Mouse (Mus musculus): ENCODE data around the gene Npas3.

Gene Npas3

DNA sequence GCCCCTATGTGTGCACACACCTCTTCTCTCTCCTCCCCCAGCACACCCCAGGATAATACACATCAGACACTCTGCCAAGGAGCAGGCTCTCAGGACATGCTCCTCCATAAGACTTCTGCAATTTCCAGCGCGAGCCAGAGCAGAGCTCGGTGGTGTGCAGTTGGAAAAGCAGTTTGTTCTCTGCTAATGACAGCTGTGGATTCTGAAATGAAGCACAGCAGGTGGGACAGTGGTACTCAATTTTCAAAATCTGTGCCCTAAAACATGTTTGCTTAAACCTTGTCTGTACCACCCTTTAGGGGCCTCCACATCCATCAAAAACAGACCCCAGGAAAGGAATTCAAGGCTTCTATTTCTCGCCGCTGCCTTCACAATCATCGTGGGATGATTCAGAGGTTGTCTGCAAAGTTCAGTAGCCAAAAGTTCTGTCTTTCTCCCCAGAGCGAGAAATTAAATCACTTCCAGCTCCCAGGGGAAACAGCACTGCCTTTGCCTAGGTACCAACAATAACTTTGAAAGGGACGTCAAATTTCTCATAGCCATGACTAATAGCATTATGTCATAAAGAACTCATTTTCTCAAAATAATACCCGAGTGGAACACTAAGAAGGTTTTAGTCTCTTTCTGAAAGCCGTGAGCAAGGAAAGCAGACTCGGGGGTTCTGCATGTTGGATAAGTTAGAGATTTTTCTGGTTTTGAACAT, 533.5 kb downstream of the Npas3 start:
- no peak for DNase-seq (ENCODE audit: low read depth, low spot score)

DNA sequence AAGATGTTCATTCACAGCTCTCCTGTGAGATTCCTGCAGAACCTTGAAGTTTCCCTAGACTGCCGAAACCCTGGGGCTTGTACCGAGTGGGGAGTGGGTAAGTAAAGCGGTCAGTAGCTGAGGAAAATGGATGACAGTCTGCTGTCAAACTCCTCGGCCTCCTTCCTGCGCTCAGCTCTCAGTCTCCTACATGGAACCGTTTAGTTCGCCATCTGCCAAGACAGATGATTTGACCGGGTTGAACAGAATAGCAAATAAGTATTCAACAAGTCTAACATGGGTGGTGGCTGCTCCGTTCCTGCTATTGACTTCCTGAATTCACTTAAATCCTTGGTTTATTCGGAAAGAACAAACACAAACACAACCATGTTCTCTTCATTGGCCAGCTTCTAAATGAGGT, 541.0 kb downstream of the Npas3 start:
- DNase-seq (ENCODE audit: low read depth, low spot score): no peak

DNA sequence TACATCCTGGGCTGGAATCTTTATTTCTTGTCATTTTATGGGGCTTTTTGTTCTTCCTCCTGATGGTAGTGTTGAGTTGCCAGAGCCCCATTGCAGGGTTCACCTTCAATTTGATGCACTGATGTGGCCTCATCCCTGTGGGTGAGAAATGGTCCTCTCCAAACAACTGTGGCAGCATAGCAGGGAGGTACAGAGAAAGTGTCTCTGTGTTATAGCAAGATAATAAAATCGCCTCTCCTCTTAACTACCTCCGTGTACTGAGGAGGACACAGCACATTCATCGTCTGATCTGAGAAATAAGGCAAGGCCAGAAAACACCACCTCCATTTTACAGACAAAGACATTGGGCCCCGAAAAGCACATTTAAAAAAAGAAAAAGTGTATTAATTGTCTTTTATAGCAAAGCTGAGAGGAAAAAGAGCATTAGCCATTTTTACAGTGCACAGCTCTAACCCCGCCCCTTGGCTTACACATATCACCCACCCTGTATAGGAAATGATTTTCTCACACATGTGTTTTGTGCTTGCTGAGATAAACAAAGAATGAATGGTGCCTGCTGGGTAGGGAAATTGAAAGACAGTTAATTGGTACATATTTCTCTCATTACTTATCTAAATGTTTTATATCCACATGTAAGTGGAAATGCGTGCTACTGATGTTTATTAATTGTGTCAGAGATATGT, 546.4 kb downstream of the Npas3 start:
- no peak for DNase-seq (ENCODE audit: low read depth, low spot score)

DNA sequence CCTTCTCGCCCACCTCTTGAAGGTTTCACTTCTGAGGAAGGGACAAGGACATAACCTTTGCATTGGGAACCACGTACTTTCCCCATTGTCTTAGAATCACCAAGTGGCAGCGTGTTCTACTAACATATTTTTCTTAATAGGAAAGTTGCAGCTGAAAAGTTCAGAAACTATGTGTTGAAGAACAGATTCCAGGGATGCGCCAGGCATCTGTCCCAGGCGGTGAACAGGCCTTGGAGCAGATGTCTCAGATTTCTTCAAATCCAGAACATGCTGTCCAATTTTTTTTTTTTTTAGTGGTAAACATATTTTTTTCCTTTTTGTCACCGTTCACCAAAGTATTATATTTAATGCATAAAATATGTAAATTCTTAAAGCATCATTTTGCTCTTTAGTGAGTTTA, 553.4 kb downstream of the Npas3 start:
- DNase-seq (ENCODE audit: low read depth, low spot score): no peak

DNA sequence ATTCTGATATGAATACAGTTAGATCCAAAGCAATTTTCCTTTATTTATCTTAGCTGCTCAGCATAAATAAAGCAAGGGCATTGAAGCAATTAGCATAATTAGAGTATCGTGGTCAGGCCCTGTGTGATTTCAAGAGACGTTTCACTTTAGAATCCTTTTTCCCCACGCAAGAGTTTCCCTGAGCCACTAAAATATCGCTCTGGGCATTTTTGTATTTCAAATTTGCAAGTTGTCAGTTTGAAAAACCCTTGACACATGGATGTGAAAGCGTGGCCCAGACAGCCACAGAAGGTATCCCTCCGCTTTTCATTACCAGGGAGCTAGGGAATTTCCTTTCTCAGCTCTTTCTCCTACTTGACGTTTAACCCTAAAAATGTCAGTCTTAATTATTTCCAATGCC, 553.9 kb downstream of the Npas3 start:
- no peak for DNase-seq (ENCODE audit: low read depth, low spot score)

DNA sequence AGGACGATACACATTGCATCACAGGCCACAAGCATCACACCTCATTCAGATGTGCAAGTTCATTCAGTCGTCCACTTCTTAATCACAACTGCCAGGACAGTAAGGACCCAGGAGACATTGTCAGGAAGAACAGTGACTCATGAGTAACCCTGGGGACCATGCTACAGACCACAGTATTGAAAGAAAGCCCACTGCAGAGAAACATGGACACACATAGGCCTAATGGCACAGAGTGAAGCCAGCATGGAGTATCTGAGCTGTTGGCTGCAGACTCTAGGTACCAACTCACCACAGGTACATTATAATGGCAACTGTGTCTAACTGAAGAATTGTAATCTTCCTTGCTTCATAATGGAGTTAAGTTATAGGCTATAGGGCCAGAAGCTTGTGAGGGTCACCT, 561.6 kb downstream of the Npas3 start:
- no peak for DNase-seq (ENCODE audit: low read depth, low spot score)

DNA sequence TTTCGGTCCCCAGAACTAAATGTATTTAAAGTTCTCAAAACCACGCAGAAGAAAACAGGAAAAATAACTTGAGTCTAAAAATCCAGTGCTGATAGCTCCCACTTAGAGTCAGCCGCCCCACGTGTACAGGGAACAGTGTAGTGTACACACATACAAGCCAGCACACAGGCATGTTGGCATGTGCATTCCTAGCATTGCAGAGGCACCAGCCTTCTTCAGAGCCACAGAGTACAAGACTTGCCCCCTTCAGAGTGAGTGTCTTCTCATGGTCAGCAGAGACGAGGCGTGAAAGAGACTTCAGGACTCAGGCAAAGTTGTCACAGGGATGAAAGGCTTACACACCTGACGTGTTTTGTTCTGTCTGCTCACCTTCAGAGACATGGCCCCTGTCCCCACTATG, 565.8 kb downstream of the Npas3 start:
- DNase-seq (ENCODE audit: low read depth, low spot score): no peak

DNA sequence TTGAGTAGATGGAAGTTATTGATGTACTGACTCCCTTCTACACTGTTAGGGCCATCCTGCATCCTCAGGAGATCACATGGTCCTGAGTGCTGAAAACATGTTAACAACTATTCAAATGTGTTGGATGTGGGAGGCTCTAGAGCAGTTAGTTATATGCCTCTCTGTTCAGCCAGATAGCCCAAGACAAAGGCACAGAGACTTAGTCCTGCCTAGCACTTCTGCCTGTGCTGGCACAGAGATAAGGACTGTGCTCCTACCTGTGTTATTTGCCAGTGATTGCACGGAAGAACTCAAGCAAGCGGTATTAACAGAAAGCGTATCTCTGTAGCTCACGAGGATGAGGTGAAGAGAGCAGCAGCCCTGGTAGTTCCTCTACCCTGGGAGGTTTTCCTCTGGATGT, 571.5 kb downstream of the Npas3 start:
- DNase-seq (ENCODE audit: low read depth, low spot score): no peak

DNA sequence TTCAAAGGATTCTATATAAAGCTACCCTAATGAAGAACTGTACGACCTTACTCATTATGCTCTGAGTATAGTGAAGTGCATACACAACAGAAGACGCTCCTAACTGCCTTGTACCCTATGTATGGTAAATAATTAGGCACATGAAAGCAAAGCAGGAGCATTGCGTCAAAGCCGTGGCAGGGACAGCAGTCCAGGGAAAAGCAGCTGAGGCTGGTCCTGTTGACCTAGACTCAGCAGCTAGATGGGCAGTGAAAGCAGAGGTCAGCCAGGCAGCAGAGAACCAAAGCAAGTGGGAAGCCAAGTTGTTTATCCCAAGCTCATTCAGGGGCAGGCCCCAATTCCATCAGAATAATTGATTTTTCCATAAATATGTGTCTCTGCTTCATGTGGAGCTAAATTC, 574.4 kb downstream of the Npas3 start:
- DNase-seq (ENCODE audit: low read depth, low spot score): no peak

DNA sequence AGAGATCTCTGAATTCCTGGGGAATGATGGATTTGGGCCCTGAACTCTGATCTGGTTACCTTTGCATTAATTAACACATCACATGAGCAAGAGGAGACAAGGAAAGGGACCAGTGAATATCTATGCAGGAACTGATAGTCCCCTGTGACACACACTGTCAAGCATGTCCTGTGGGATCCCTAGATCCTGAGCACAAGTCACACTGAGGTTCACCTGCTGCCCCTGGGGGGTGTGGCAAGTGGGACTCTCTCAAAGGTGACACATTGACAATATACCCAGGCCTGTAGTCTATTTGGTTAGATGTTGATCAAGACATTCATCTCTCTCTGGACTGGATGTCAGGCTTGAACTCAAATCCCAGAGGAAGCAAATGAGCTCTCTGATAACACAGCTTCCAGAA, 576.8 kb downstream of the Npas3 start:
- no peak for DNase-seq (ENCODE audit: low read depth, low spot score)

DNA sequence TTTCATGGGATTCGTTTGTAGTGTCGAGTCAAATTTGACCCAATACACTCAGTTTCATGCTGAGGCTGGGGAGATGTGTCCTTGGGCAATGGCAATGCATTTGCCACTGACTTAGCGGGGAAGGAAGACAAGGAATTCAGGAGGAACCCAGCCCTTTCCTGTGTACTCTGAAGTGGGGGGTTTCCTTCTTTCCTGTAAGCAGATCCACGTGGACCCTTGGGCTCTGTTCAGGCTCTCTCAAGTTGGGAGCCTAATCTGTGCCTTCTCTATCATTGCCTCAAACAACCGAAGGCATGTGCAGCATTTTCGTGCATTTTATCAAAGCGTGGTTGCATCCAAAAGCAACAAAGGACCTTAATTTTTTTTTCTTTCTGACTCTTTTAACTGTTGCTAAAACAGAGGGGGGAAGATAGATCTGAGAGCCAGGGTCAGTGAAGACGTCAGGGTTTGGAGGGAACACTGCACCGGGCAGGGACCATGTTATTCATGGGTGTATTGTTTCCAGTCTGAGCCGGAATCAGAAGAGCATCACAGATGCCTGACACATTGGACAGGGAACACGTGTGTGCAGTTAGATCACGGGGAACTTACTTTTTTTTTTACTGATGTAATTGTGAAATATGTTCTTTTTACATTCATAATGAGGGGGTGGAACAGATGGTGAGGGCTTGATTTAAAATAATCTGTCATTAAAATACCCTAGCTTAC, 577.6 kb downstream of the Npas3 start:
- DNase-seq (ENCODE audit: low read depth, low spot score): no peak

DNA sequence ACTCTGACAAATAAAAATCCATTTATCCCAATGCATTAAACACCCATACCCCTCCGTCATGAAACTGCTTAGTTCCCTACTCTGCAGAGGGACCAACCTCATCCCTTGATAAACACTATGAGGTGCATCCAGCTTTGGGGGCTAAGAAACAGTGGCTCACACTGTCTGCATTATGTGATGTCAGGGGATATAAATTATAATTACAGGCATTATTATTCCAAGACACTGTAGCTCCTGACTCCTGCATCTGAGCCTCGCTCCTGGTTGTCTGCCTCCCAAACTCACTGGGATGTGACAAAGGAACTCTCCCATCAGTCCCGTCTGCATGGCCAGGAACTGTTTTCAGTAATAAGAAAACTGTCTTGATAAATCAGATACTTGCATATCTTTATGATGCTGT, 578.3 kb downstream of the Npas3 start:
- DNase-seq (ENCODE audit: low read depth, low spot score): no peak

DNA sequence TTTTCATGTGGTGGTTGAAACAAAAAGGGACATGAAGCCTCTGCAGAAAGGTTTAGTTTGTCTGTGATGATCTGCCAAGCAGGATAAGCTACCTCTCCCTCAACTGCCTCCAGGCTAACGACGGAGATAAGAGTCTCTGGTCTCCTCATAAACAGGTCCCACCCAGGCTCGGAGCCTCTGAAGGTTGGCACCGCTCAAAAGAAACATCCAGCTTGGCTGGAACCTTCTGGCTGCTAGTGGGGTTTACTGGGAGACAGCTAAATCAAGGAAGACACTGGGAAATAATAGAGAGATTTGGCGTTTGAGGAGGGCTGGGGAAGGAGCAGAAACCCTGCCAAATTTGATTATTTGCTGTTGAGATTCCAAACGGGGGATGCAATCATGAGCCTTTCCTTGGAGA, 584.1 kb downstream of the Npas3 start:
- DNase-seq (ENCODE audit: low read depth, low spot score): no peak

DNA sequence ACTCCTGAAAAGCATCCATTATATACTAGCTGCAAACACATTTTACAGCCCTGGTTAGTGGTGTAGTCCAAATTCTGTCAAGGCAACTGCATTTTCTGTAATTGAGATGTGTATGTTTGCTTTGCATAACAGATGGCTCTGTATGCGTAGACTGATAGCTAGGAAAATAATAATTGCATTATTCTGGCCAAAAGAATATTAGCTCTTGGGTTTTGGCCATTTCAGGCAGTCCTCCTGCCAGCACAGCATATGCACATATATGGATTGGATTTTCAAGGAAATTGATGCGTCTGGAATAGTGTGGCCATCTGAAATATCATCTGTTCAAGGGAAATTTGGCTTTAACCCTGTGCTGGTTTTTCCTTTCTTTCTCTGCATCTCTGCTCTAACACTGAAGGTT, 584.9 kb downstream of the Npas3 start:
- DNase-seq (ENCODE audit: low read depth, low spot score): no peak

DNA sequence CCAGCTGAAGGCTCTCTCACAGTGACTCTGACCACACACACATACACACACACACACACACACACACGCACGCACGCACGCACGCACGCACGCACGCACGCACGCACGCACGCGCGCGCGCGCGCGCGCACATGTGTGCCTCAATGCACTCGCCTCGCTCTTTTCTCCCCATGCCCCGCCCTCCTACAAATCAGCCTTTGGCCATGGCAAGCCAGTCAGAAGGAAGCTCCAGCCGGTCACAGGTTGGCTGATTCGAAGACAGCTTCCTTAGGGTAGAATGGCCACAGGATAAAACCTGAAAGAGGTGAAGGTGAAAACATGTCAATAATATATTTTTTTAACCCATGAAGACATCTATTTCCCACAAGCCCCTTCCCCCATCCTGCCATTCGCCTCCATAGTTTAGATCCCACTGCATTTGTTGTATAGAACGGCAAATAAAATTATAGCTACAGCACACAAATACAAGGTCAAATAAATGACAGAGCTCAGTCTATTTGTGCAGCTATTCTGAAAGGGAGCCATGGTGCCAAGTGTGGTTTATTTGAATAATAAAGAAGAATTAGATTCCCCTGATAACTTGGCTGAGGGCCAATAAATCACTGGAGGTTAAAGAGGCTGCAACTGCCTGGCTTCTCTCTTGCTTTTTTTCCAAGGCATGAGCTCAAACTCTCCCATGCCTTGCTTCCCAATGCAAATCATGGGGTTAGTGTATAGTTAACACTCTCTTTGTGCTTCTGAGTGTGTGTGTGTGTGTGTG, 587.7 kb downstream of the Npas3 start:
- DNase-seq (ENCODE audit: low read depth, low spot score): no peak

DNA sequence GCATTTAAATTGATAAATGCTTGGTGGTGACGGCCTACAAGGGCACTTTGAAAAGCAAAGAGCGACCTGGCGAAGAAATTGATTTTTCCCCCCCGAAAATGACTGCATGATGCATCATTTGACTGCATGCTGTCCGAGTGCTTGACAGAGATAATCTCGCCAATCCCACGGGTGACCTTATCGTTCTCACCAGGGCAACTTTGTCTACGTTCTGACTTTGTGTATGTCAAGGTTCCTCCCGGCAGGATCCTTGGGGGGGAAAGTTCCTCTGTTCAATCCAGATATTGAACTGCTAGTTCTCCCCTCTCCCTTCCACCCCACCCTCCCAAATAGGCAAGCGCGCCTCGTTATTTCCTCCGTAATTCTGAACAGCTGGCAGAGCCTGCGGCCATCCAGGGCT, 588.9 kb downstream of the Npas3 start:
- no peak for DNase-seq (ENCODE audit: low read depth, low spot score)

DNA sequence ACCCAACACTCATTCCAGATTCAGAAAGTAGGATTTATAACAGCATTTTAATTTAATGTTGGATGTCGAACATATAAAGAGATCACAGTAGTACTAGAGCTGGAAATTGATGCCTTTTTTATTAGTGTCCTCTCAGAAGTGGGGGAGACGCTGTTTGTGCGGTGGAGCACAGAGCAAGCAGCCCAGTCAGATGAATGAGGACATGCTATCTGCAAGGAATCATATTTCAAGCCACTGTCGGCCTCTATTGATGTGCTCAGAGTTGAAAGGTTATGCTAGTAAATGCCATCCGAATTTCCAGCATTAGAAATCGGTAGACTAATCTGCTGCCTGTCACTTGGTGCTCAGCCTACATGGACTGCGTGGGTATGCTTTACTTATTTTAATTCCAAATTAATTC, 590.1 kb downstream of the Npas3 start:
- no peak for DNase-seq (ENCODE audit: low read depth, low spot score)

DNA sequence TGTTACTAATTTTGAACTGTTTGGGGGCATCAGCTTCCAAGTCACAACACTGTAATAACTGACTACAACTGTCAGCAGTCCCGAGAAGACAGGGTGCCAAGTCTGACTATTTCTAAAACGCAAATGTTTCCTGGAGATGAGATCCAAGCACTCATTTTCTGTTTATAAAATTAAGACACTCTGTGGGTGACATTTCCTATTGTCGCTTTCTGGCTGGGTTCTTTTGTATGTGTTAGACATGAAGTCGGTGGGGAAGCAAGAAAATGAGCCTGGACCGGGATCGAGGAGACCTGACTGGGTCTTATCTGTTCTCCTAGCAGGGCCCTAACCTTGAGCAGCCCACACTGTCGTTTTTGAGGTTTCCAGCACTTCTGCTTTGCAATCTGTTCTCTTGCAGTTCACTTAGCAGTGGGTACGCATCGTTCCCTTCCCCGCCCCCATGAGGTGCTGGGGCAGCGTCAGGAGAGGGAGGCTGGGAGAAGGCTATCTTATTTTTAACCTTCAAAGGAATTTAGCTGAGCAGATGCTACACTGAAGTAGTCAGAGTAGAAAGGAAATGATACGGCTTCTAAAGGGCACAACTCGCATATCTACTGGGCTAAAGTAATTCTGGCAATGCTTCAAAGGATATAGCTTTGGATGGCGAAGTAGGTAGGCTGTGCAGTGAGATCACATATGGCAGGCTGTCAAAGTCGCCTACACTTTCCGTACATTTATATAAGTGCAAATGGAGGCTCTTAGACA, 593.6 kb downstream of the Npas3 start:
- DNase-seq (ENCODE audit: low read depth, low spot score): no peak

DNA sequence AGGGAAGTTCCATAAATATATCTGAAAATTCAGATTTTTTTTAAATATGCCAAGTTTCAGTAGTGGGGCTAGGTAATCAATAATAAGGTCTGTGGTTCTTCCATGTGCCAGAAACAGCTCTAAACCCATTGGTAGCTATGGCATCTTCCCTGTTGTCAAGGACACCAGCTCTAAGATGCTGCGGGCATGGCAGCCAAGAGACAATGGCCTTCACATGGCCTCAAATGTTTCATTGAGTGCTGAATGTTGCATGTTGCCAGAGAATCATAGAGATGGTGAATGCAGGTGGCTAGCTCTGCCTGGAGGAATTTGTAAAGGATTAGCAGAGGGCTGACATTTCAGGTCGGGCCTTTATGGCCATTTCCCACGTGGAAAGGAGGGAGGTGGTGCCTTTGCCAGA, 595.1 kb downstream of the Npas3 start:
- no peak for DNase-seq (ENCODE audit: low read depth, low spot score)

DNA sequence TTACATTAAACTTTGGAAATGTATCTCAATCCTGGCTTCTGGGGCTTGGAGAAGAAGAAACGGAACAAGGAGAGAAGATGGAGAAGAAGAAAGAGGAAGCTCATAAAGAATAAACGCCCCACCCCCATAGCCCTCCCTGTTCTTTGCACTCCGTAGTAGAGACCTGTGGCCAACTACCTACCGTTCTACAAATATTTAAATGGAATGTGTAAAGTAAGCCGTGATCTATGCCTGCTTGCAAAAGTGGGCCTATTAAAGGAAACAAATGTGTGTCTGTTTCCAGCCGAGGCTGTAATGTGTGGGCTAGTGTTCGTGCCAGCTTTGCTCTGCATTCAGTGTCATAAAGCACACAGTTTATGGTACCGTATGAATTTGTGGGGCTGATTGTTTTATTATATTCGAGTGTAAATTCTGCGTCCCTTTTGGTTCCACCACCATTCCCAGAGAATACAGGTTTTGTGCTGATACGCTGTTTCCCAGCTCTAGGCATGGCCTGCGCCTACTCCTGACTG, 597.7 kb downstream of the Npas3 start:
- no peak for DNase-seq (ENCODE audit: low read depth, low spot score)

DNA sequence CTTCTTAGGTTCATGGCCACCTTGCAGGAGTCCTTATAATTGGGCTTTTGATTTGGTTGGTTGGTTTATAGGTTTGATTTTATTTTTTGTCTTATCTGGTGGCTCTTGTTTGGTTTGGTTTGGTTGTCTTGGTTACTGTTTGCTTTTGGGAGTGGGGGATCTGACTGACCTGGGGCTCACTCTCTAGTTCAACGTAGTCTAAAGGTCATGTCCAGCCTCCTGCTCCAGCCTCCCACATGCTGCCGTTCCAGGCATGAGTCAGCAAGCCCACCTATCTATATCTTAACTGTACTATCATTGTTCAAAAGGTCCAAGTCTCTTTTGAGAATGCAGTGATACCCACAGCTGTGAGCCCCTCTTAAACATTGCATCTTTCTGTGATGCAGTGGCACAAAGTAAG, 600.8 kb downstream of the Npas3 start:
- no peak for DNase-seq (ENCODE audit: low read depth, low spot score)
